Mouse (Mus musculus) hindbrain, embryonic 11.5 days (tissue): ENCODE results near the gene Chn2. TPM values are rescaled to one million over a fixed set of nuclear protein-coding genes. Genes with fewer than 3 reads are reported as not detected.

Source experiments
- ATAC-seq: fragments of 200-750 bp; cut with Nextera tagmentation; 2 replicates; pipeline ENCODE4 v1.8.0; 2017; ENCODE audit warnings: mild to moderate bottlenecking, moderate TSS enrichment, moderate library complexity; ENCODE audit not compliant: low FRiP score
- DNase-seq: peaks from one replicate; pipeline ENCODE4 v3.0.0-alpha.2; 2015; ENCODE audit warnings: low spot score
- H3K27ac ChIP-seq: fragments of 300-500 bp; sonication (generic); 2 replicates; pipeline ENCODE4 v1.5.1; 2014; ENCODE audit warnings: mild to moderate bottlenecking, low read depth, low read length
- H3K27me3 ChIP-seq: fragments of 300-500 bp; sonication (generic); 2 replicates; pipeline ENCODE4 v1.6.1; 2014; ENCODE audit warnings: mild to moderate bottlenecking, low read length, moderate library complexity, mixed read lengths; ENCODE audit not compliant: control insufficient read depth, insufficient read depth
- H3K36me3 ChIP-seq: fragments of 300-500 bp; sonication (generic); 2 replicates; pipeline ENCODE4 v1.6.1; 2014; ENCODE audit warnings: mild to moderate bottlenecking, low read length, moderate library complexity, mixed read lengths; ENCODE audit not compliant: control insufficient read depth, insufficient read depth
- H3K4me1 ChIP-seq: fragments of 300-500 bp; sonication (generic); replicated peaks from 2 replicates; pipeline ENCODE4 v1.6.1; 2014; ENCODE audit warnings: low read length, mixed read lengths; ENCODE audit not compliant: control insufficient read depth, insufficient read depth
- H3K4me2 ChIP-seq: fragments of 300-500 bp; sonication (generic); replicated peaks from 2 replicates; pipeline ENCODE4 v1.6.1; 2014; ENCODE audit warnings: mild to moderate bottlenecking, low read depth, low read length
- H3K4me3 ChIP-seq: fragments of 300-500 bp; sonication (generic); 2 replicates; pipeline ENCODE4 v1.5.1; 2014; ENCODE audit warnings: low read depth, low read length
- H3K9ac ChIP-seq: fragments of 300-500 bp; sonication (generic); 2 replicates; pipeline ENCODE4 v1.6.1; 2014; ENCODE audit warnings: low read depth, low read length
- H3K9me3 ChIP-seq: fragments of 300-500 bp; sonication (generic); 2 replicates; pipeline ENCODE4 v1.6.1; 2016; ENCODE audit warnings: low read length; ENCODE audit not compliant: control insufficient read depth
- WGBS: fragments of 180-500 bp; shearing (Covaris S2); extraction: QIAGEN DNeasy Blood & Tissue Kit; methylation state at CpG from one replicate; pipeline ENCODE4 v1.1.7; 2014; 5-methylcytosine and 5-hydroxymethylcytosine counted together
- polyA plus RNA-seq: library from polyadenylated mRNA; unstranded; fragments of >200 nt; fragmentation: Nextera tagmentation; extraction: Ambion mirVana; gene quantifications from 2 replicates; pipeline ENCODE4 v1.2.1, GENCODE M21; 2014

The Chn2 gene
- polyA plus RNA-seq, 1 experiment from 2014 or later, result 14.4 TPM

DNA sequence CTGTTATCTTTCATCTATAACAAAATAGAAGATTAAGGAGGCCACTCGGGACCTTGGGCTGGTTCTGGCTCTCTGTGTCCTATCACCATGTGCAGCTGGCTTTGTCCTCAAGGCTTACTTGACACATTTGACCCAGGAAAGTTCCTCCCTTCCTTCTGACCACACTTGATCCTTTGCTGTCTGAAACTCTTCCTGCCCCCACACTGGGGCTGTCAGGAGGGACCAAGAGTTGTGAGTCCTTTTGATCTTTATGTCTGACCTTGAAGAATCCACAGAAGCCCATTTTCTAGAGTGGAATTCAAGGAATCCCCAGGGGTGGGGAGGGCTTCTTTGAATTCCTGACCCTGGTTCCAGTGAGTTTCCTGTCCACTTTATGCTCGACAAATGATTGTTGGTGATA, 21.3 kb upstream of the Chn2 start:
- H3K9ac ChIP-seq, result no peak overlapping the region
- H3K27me3 ChIP-seq, result no peaks in the 10 kb centered on the region
- H3K4me1 ChIP-seq, result no peaks in the 10 kb centered on the region
- no peak overlapping the region for H3K4me3 ChIP-seq
- no peaks in the 10 kb centered on the region for H3K9me3 ChIP-seq
- 44% methylated on average over 2 of the region's 2 CpGs for WGBS
- H3K27ac ChIP-seq, result no peak overlapping the region
- DNase-seq (no peak), ATAC-seq (no peak)
- H3K36me3 ChIP-seq, result no peaks in the 10 kb centered on the region
- no peak overlapping the region for H3K4me2 ChIP-seq

- Histone ChIP-seq H3K4me2 (no peak overlapping the region), H3K4me3 (no peak overlapping the region), H3K36me3 (no peaks in the 10 kb centered on the region), H3K9ac (no peak overlapping the region), H3K4me1 (no peaks in the 10 kb centered on the region), H3K27me3 (no peaks in the 10 kb centered on the region), H3K27ac (no peak overlapping the region), H3K9me3 (no peaks in the 10 kb centered on the region)
- WGBS, result 88% methylated on average over 5 of the region's 5 CpGs
- DNase-seq (no peak), ATAC-seq (no peak)
Observed at GRCm38 (mm10) chr6:54018861-54019260, 20.5 kb upstream of the Chn2 start.

- DNase-seq (no peak), ATAC-seq (no peak)
- Histone ChIP-seq H3K4me1 (peaks cover 3% of the 10 kb centered on the region; the same call in 1 of the 2 replicates), H3K9ac (no peak overlapping the region), H3K4me3 (no peak overlapping the region), H3K9me3 (no peaks in the 10 kb centered on the region), H3K27me3 (no peaks in the 10 kb centered on the region), H3K4me2 (no peak overlapping the region), H3K27ac (no peak overlapping the region), H3K36me3 (no peaks in the 10 kb centered on the region)
- 67% methylated on average over 15 of the region's 15 CpGs for WGBS
Observed at GRCm38 (mm10) chr6:54021123-54021789, 18.1 kb upstream of the Chn2 start.

DNA sequence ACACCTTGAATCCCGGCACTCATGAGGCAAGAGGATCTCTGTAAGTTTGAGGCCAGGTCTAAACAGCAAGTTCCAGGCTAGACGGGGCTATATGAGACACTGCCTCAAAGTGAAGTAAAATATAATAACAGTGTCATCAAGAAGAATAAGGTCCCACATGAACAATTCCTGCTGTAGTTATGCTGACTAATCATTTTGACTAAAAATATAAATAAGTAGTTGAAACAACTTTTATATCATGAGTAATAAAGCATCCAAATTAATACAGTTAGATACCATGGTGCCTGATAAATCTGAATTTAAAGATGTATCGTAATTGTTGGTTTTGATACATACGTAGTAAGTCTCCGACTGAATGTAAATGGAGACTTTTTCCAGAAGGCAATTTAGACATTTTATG, 15.5 kb upstream of the Chn2 start:
- WGBS, result 92% methylated on average over 5 of the region's 5 CpGs
- ATAC-seq (no peak), DNase-seq (no peak)
- H3K27ac ChIP-seq, result no peak overlapping the region
- H3K36me3 ChIP-seq, result no peaks in the 10 kb centered on the region
- no peak overlapping the region for H3K4me3 ChIP-seq
- H3K4me1 ChIP-seq, result peaks cover 3% of the 10 kb centered on the region; the same call in 1 of the 2 replicates
- H3K27me3 ChIP-seq, result no peaks in the 10 kb centered on the region
- H3K9ac ChIP-seq, result no peak overlapping the region
- H3K9me3 ChIP-seq, result no peaks in the 10 kb centered on the region
- no peak overlapping the region for H3K4me2 ChIP-seq

- no peak for DNase-seq
- no peak for ATAC-seq
- Histone ChIP-seq H3K9ac (no peak overlapping the region), H3K27ac (no peak overlapping the region), H3K9me3 (no peaks in the 10 kb centered on the region), H3K4me2 (no peak overlapping the region), H3K4me1 (peaks cover 3% of the 10 kb centered on the region; the same call in 1 of the 2 replicates), H3K27me3 (no peaks in the 10 kb centered on the region), H3K36me3 (no peaks in the 10 kb centered on the region), H3K4me3 (no peak overlapping the region)
- 40% methylated on average over 1 of the region's 1 CpGs for WGBS
Observed at GRCm38 (mm10) chr6:54028706-54029105, 10.6 kb upstream of the Chn2 start.

GRCm38 (mm10) chr6:54030351-54030750, 9.0 kb upstream of the Chn2 start:
- no peaks in the 10 kb centered on the region for H3K36me3 ChIP-seq
- DNase-seq, result no peak
- peaks cover 3% of the 10 kb centered on the region; the same call in 1 of the 2 replicates for H3K4me1 ChIP-seq
- no peak overlapping the region for H3K4me2 ChIP-seq
- no peak for ATAC-seq
- H3K4me3 ChIP-seq, result no peak overlapping the region
- H3K9ac ChIP-seq, result no peak overlapping the region
- H3K27me3 ChIP-seq, result no peaks in the 10 kb centered on the region
- H3K9me3 ChIP-seq, result no peaks in the 10 kb centered on the region
- no peak overlapping the region for H3K27ac ChIP-seq

GRCm38 (mm10) chr6:54030776-54031175, 8.6 kb upstream of the Chn2 start:
- Histone ChIP-seq H3K36me3 (no peaks in the 10 kb centered on the region), H3K4me1 (no peaks in the 10 kb centered on the region), H3K4me2 (no peak overlapping the region), H3K9me3 (no peaks in the 10 kb centered on the region), H3K27me3 (no peaks in the 10 kb centered on the region), H3K9ac (no peak overlapping the region), H3K4me3 (no peak overlapping the region), H3K27ac (no peak overlapping the region)
- no peak for DNase-seq
- 76% methylated on average over 3 of the region's 3 CpGs for WGBS
- ATAC-seq, result no peak

- no peak overlapping the region for H3K9ac ChIP-seq
- H3K4me3 ChIP-seq, result no peak overlapping the region
- peak; percentile 72 for ATAC-seq
- WGBS, result 1% methylated on average over 9 of the region's 9 CpGs
- peak; percentile 87 for DNase-seq
- H3K27ac ChIP-seq, result peak overlapping the region; percentile 27; the same call in 1 of the 2 replicates
- H3K4me2 ChIP-seq, result no peak overlapping the region
- H3K27me3 ChIP-seq, result peaks cover 4% of the 10 kb centered on the region
- 0 out of 2 replicates have a peak, but pooled peaks cover 3% of the 10 kb centered on the region for H3K4me1 ChIP-seq
- H3K9me3 ChIP-seq, result no peaks in the 10 kb centered on the region
- H3K36me3 ChIP-seq, result no peaks in the 10 kb centered on the region
Observed at GRCm38 (mm10) chr6:54034471-54034870, 4.9 kb upstream of the Chn2 start.

GRCm38 (mm10) chr6:54035548-54035947, 3.8 kb upstream of the Chn2 start:
- Histone ChIP-seq H3K9ac (no peak overlapping the region), H3K36me3 (no peaks in the 10 kb centered on the region), H3K4me3 (no peak overlapping the region), H3K4me2 (no peak overlapping the region), H3K27me3 (peaks cover 4% of the 10 kb centered on the region), H3K27ac (no peak overlapping the region), H3K4me1 (0 out of 2 replicates have a peak, but pooled peaks cover 3% of the 10 kb centered on the region), H3K9me3 (no peaks in the 10 kb centered on the region)
- no peak for ATAC-seq
- DNase-seq, result no peak
- 87% methylated on average over 3 of the region's 3 CpGs for WGBS
